Mouse (Mus musculus): Measurements from ENCODE around the gene Grik2. TPM values are rescaled to one million over a fixed set of nuclear protein-coding genes. Genes with fewer than 3 reads are reported as not detected.

Gene Grik2
- 1.9 and 2.0 TPM in 2 replicates for polyA plus RNA-seq (2016; fragmentation: Nextera tagmentation; extraction: Ambion mirVana)

GRCm38 (mm10) chr10:49788381-49788906 lies at the start of gene Grik2:
TSS of gene Grik2 (minus strand) at chr10:49788766.
- H3K4me2 ChIP-seq = peak within 1 kb of the TSS; percentile 89
- ATAC-seq (ENCODE audit: insufficient number of reproducible peaks, insufficient read depth, low FRiP score, low TSS enrichment, low read depth) = peak; percentile 60; the same call in 1 of the 2 replicates
- peaks cover 17% of the 10 kb centered on the region for H3K4me1 ChIP-seq (replicated peaks)
- H3K27ac ChIP-seq = no peak within 1 kb of the TSS
- H3K27me3 ChIP-seq = peaks cover 32% of the 10 kb centered on the region
- WGBS = under 1% methylated on average over 39 of the region's 41 CpGs
- H3K9me3 ChIP-seq = no peaks in the 10 kb centered on the region
- H3K36me3 ChIP-seq = no peaks in the 10 kb centered on the region
- H3K9ac ChIP-seq (replicated peaks) = peak within 1 kb of the TSS; percentile 45
- peak within 1 kb of the TSS; percentile 57 for H3K4me3 ChIP-seq (replicated peaks)

GRCm38 (mm10) chr10:49834392-49834791 lies 45.8 kb upstream of the Grik2 start:
- Histone ChIP-seq H3K27ac (no peak overlapping the region), H3K4me2 (no peak overlapping the region), H3K4me3 (replicated peaks) (no peak overlapping the region), H3K9ac (replicated peaks) (no peak overlapping the region), H3K36me3 (no peaks in the 10 kb centered on the region), H3K4me1 (replicated peaks) (no peaks in the 10 kb centered on the region), H3K9me3 (no peaks in the 10 kb centered on the region), H3K27me3 (no peaks in the 10 kb centered on the region)
- 47% methylated on average over 3 of the region's 3 CpGs for WGBS
- ATAC-seq (ENCODE audit: insufficient number of reproducible peaks, insufficient read depth, low FRiP score, low TSS enrichment, low read depth) = no peak

GRCm38 (mm10) chr10:49807276-49807675 lies 18.7 kb upstream of the Grik2 start:
- H3K4me2 ChIP-seq = no peak overlapping the region
- H3K4me1 ChIP-seq (replicated peaks) = no peaks in the 10 kb centered on the region
- ATAC-seq (ENCODE audit: insufficient number of reproducible peaks, insufficient read depth, low FRiP score, low TSS enrichment, low read depth) = no peak
- H3K27me3 ChIP-seq = no peaks in the 10 kb centered on the region
- H3K36me3 ChIP-seq = no peaks in the 10 kb centered on the region
- H3K9me3 ChIP-seq = no peaks in the 10 kb centered on the region
- no peak overlapping the region for H3K9ac ChIP-seq (replicated peaks)
- no peak overlapping the region for H3K4me3 ChIP-seq (replicated peaks)
- H3K27ac ChIP-seq = no peak overlapping the region

- H3K4me1 ChIP-seq (replicated peaks) = no peaks in the 10 kb centered on the region
- H3K36me3 ChIP-seq = no peaks in the 10 kb centered on the region
- H3K9me3 ChIP-seq = no peaks in the 10 kb centered on the region
- no peaks in the 10 kb centered on the region for H3K27me3 ChIP-seq
- no peak for ATAC-seq (ENCODE audit: insufficient number of reproducible peaks, insufficient read depth, low FRiP score, low TSS enrichment, low read depth)
- no peak overlapping the region for H3K4me3 ChIP-seq (replicated peaks)
- no peak overlapping the region for H3K4me2 ChIP-seq
- 84% methylated on average over 1 of the region's 1 CpGs for WGBS
- H3K27ac ChIP-seq = no peak overlapping the region
- no peak overlapping the region for H3K9ac ChIP-seq (replicated peaks)
Observed at GRCm38 (mm10) chr10:49801001-49801400, 12.4 kb upstream of the Grik2 start.

- Histone ChIP-seq H3K9ac (replicated peaks) (no peak overlapping the region), H3K4me2 (no peak overlapping the region), H3K27me3 (peaks cover 5% of the 10 kb centered on the region), H3K27ac (no peak overlapping the region), H3K36me3 (no peaks in the 10 kb centered on the region), H3K4me3 (replicated peaks) (no peak overlapping the region), H3K4me1 (replicated peaks) (peaks cover 13% of the 10 kb centered on the region), H3K9me3 (no peaks in the 10 kb centered on the region)
- no peak for ATAC-seq (ENCODE audit: insufficient number of reproducible peaks, insufficient read depth, low FRiP score, low TSS enrichment, low read depth)
Observed at GRCm38 (mm10) chr10:49794129-49794528, 5.6 kb upstream of the Grik2 start.

- H3K4me2 ChIP-seq = no peak overlapping the region
- no peak overlapping the region for H3K27ac ChIP-seq
- H3K9ac ChIP-seq (replicated peaks) = no peak overlapping the region
- H3K36me3 ChIP-seq = no peaks in the 10 kb centered on the region
- no peak for ATAC-seq (ENCODE audit: insufficient number of reproducible peaks, insufficient read depth, low FRiP score, low TSS enrichment, low read depth)
- H3K4me1 ChIP-seq (replicated peaks) = peaks cover 17% of the 10 kb centered on the region
- H3K9me3 ChIP-seq = no peaks in the 10 kb centered on the region
- whole genome bisulfite sequencing = 50% methylated on average over 8 of the region's 8 CpGs
- no peak overlapping the region for H3K4me3 ChIP-seq (replicated peaks)
- peaks cover 27% of the 10 kb centered on the region for H3K27me3 ChIP-seq
Observed at GRCm38 (mm10) chr10:49790326-49790725, 1.8 kb upstream of the Grik2 start.

GRCm38 (mm10) chr10:49789711-49790110 lies 1.1 kb upstream of the Grik2 start:
- Histone ChIP-seq H3K27me3 (peaks cover 27% of the 10 kb centered on the region), H3K27ac (no peak overlapping the region), H3K4me1 (replicated peaks) (peaks cover 17% of the 10 kb centered on the region), H3K9ac (replicated peaks) (no peak overlapping the region), H3K4me3 (replicated peaks) (no peak overlapping the region), H3K4me2 (no peak overlapping the region), H3K9me3 (no peaks in the 10 kb centered on the region), H3K36me3 (no peaks in the 10 kb centered on the region)
- ATAC-seq (ENCODE audit: insufficient number of reproducible peaks, insufficient read depth, low FRiP score, low TSS enrichment, low read depth) = no peak
- 26% methylated on average over 4 of the region's 4 CpGs for WGBS

- Histone ChIP-seq H3K9me3 (no peaks in the 10 kb centered on the region), H3K27ac (no peak overlapping the region), H3K27me3 (peaks cover 27% of the 10 kb centered on the region), H3K9ac (replicated peaks) (peak overlapping the region; percentile 45; the same call in 1 of the 2 replicates), H3K4me2 (peak overlapping the region; percentile 89), H3K4me3 (replicated peaks) (peak overlapping the region; percentile 57), H3K4me1 (replicated peaks) (peaks cover 17% of the 10 kb centered on the region), H3K36me3 (no peaks in the 10 kb centered on the region)
- ATAC-seq (ENCODE audit: insufficient number of reproducible peaks, insufficient read depth, low FRiP score, low TSS enrichment, low read depth) = peak; percentile 62; the same call in 1 of the 2 replicates
- 5% methylated on average over 5 of the region's 5 CpGs for WGBS
Observed at GRCm38 (mm10) chr10:49788914-49789313, 348 bp upstream of the Grik2 start.

GRCm38 (mm10) chr10:49786630-49787029 lies 1.9 kb downstream of the Grik2 start:
- H3K36me3 ChIP-seq = no peaks in the 10 kb centered on the region
- H3K4me2 ChIP-seq = no peak overlapping the region
- no peaks in the 10 kb centered on the region for H3K9me3 ChIP-seq
- no peak overlapping the region for H3K27ac ChIP-seq
- 53% methylated on average over 3 of the region's 3 CpGs for WGBS
- no peak overlapping the region for H3K4me3 ChIP-seq (replicated peaks)
- ATAC-seq (ENCODE audit: insufficient number of reproducible peaks, insufficient read depth, low FRiP score, low TSS enrichment, low read depth) = no peak
- H3K27me3 ChIP-seq = peaks cover 34% of the 10 kb centered on the region
- H3K4me1 ChIP-seq (replicated peaks) = peaks cover 23% of the 10 kb centered on the region
- no peak overlapping the region for H3K9ac ChIP-seq (replicated peaks)

GRCm38 (mm10) chr10:49785477-49785876 lies 3.1 kb downstream of the Grik2 start:
- peaks cover 34% of the 10 kb centered on the region for H3K27me3 ChIP-seq
- no peaks in the 10 kb centered on the region for H3K9me3 ChIP-seq
- no peak overlapping the region for H3K4me2 ChIP-seq
- no peak for ATAC-seq (ENCODE audit: insufficient number of reproducible peaks, insufficient read depth, low FRiP score, low TSS enrichment, low read depth)
- H3K27ac ChIP-seq = no peak overlapping the region
- H3K36me3 ChIP-seq = no peaks in the 10 kb centered on the region
- no peak overlapping the region for H3K9ac ChIP-seq (replicated peaks)
- WGBS = 40% methylated on average over 2 of the region's 2 CpGs
- H3K4me1 ChIP-seq (replicated peaks) = peaks cover 23% of the 10 kb centered on the region
- H3K4me3 ChIP-seq (replicated peaks) = no peak overlapping the region

- Histone ChIP-seq H3K4me3 (replicated peaks) (no peak overlapping the region), H3K27ac (no peak overlapping the region), H3K9me3 (no peaks in the 10 kb centered on the region), H3K4me2 (no peak overlapping the region), H3K27me3 (peaks cover 34% of the 10 kb centered on the region), H3K36me3 (no peaks in the 10 kb centered on the region), H3K4me1 (replicated peaks) (peaks cover 26% of the 10 kb centered on the region), H3K9ac (replicated peaks) (no peak overlapping the region)
- no peak for ATAC-seq (ENCODE audit: insufficient number of reproducible peaks, insufficient read depth, low FRiP score, low TSS enrichment, low read depth)
- 21% methylated on average over 2 of the region's 2 CpGs for WGBS
Observed at GRCm38 (mm10) chr10:49784831-49785230, 3.7 kb downstream of the Grik2 start.
